Mouse (Mus musculus): Measurements from ENCODE around the gene Anxa7. TPM values are rescaled to one million over a fixed set of nuclear protein-coding genes. Genes with fewer than 3 reads are reported as not detected.

Gene Anxa7
- polyA plus RNA-seq, 1 experiment = 69.6 TPM

DNA sequence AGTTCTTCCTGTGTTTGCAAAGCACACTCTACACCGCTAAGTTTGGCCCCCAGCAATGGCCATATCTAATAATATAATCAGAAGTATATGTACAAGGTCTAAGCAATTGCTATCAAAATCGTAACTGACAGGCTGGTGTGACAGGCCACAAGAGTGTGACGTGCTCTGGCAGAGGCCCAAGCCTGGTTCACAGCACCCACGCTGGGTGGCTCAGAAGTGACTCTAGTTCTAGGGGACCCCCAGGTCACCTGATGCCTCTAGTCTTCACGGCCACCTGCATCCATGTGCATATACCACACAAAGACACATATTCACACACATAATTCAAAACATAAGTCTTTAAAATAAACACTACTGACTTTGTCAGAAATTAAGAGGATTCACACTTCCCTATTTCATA is 27.0 kb downstream of the Anxa7 start:
- no peak for TF ChIP-seq CTCF (IDR thresholded peaks at IDR 0.05; ENCODE audit: borderline replicate concordance, insufficient read depth, low read depth, low read length)
- TF ChIP-seq POLR2A (IDR thresholded peaks at IDR 0.05; ENCODE audit: borderline replicate concordance, insufficient read depth, low read length) = no peak
- Histone ChIP-seq H3K27ac (ENCODE audit: insufficient read depth, low read length) (no peak overlapping the region), H3K4me1 (ENCODE audit: control insufficient read depth, insufficient read depth, low read length) (no peaks in the 10 kb centered on the region), H3K4me3 (replicated peaks; ENCODE audit: insufficient read depth, low read depth, low read length) (no peak overlapping the region), H3K27me3 (ENCODE audit: control insufficient read depth, insufficient read depth, low read length) (no peaks in the 10 kb centered on the region)
- 78% methylated on average over 5 of the region's 5 CpGs for WGBS
- DNase-seq = no peak

DNA sequence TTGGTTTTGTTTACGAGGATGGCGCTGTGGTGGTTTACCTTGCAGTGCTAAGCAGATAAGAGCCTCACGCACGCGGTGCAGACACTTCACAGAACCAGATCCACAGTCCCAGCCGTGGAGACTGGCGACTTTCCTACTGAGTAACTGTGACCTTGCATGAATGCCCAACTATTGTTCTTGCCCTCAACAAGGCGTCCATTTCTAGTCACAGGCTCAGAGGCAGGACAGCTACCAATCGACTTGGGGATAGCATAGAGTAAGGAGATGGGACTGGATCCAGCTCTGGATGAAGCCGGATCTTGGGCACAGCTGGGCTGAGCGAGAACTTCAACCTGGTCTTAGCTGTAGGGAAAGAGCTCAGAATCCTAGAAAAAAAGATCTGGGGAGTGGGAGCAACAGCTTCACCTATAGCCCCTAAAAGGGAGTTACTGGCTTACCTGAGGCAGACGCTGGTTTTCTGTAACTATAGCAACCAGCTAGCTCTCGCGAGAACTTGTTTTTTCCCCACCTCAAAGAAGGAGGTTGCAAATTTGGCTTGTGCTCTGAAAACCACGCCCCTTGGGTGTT is 28.1 kb downstream of the Anxa7 start, which contains the start of gene Cfap70:
TSS of gene Cfap70 (minus strand) at position 462 of the 567 bp plus-strand sequence.
- Histone ChIP-seq H3K27me3 (ENCODE audit: control insufficient read depth, insufficient read depth, low read length) (no peaks in the 10 kb centered on the region), H3K4me3 (replicated peaks; ENCODE audit: insufficient read depth, low read depth, low read length) (peak within 1 kb of the TSS; percentile 33), H3K27ac (ENCODE audit: insufficient read depth, low read length) (no peak within 1 kb of the TSS), H3K4me1 (ENCODE audit: control insufficient read depth, insufficient read depth, low read length) (no peaks in the 10 kb centered on the region)
- peak; percentile 16 to 21 for DNase-seq
- WGBS = 5% methylated on average over 15 of the region's 15 CpGs
- TF ChIP-seq POLR2A (IDR thresholded peaks at IDR 0.05; ENCODE audit: borderline replicate concordance, insufficient read depth, low read length) = no peak
- TF ChIP-seq CTCF (IDR thresholded peaks at IDR 0.05; ENCODE audit: borderline replicate concordance, insufficient read depth, low read depth, low read length) = no peak

DNA sequence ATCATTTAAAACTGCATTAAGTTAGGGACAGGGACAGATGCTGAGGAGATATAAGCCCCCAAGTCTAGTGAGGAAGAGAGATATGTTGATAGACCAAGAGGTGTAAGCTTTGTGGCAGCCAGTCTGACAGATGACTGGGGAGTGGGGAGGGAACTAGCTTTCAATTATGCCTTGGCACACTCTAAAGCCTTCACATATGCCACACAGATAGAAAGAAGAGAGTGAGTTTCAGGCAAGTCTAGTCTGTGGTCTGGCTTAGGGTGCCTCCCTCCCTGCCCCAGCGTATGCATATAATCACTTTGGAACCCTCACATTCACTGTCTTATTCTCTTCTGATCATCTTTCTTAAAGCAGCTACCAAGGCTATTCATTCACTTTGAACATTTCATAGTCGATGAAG is 28.6 kb downstream of the Anxa7 start:
- DNase-seq = no peak
- peak overlapping the region; percentile 33 for H3K4me3 ChIP-seq (replicated peaks; ENCODE audit: insufficient read depth, low read depth, low read length)
- H3K27me3 ChIP-seq (ENCODE audit: control insufficient read depth, insufficient read depth, low read length) = no peaks in the 10 kb centered on the region
- no peaks in the 10 kb centered on the region for H3K4me1 ChIP-seq (ENCODE audit: control insufficient read depth, insufficient read depth, low read length)
- no peak overlapping the region for H3K27ac ChIP-seq (ENCODE audit: insufficient read depth, low read length)
- WGBS = 6% methylated on average over 2 of the region's 2 CpGs
- TF ChIP-seq POLR2A (IDR thresholded peaks at IDR 0.05; ENCODE audit: borderline replicate concordance, insufficient read depth, low read length) (no peak), CTCF (IDR thresholded peaks at IDR 0.05; ENCODE audit: borderline replicate concordance, insufficient read depth, low read depth, low read length) (no peak)

DNA sequence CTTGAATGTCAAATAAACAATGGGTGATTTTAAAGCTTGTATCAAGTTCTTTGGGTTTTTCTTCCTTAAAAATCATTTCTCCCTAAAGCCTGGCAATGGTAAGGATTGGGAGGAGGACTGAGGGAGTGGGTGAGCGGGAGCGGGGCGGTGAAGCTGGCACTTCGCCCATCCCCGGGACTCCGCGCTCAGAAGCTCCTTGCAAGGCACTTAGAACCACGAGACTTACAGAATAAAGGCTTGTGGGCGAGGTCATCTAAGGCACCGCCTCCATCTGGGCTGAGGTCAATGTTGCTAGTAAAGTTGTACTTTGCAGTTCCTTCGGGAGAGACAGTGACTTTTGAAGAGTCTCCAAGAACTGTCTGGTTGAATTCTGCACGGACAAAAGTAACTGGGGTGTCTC is 32.7 kb downstream of the Anxa7 start:
- no peak overlapping the region for H3K4me3 ChIP-seq (replicated peaks; ENCODE audit: insufficient read depth, low read depth, low read length)
- TF ChIP-seq CTCF (IDR thresholded peaks at IDR 0.05; ENCODE audit: borderline replicate concordance, insufficient read depth, low read depth, low read length) = no peak
- TF ChIP-seq POLR2A (IDR thresholded peaks at IDR 0.05; ENCODE audit: borderline replicate concordance, insufficient read depth, low read length) = no peak
- DNase-seq = no peak
- no peaks in the 10 kb centered on the region for H3K27me3 ChIP-seq (ENCODE audit: control insufficient read depth, insufficient read depth, low read length)
- no peaks in the 10 kb centered on the region for H3K4me1 ChIP-seq (ENCODE audit: control insufficient read depth, insufficient read depth, low read length)
- WGBS = 15% methylated on average over 12 of the region's 12 CpGs
- H3K27ac ChIP-seq (ENCODE audit: insufficient read depth, low read length) = no peak overlapping the region

DNA sequence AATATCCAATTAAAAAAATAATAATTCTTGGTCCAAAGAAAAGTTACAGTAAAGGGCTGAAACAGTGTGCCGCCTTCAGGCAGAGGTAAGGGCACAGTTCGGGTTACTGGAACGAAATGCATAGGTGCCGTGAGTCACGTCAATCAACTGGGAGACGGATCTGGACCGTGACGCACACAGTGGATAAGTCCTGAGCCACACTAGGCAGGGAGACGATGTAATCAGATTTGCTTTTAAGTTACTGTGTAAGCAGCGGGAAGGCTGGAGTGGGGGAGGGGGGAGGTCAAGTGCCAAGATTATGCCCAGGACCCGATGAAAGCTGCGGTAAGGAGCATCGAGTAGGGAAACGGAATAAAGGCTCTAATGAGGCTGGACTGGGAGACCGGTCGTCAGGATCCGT is 37.7 kb downstream of the Anxa7 start:
- 61% methylated on average over 17 of the region's 17 CpGs for WGBS
- no peak for DNase-seq
- Histone ChIP-seq H3K4me1 (ENCODE audit: control insufficient read depth, insufficient read depth, low read length) (no peaks in the 10 kb centered on the region), H3K4me3 (replicated peaks; ENCODE audit: insufficient read depth, low read depth, low read length) (no peak overlapping the region), H3K27me3 (ENCODE audit: control insufficient read depth, insufficient read depth, low read length) (no peaks in the 10 kb centered on the region), H3K27ac (ENCODE audit: insufficient read depth, low read length) (no peak overlapping the region)
- TF ChIP-seq CTCF (IDR thresholded peaks at IDR 0.05; ENCODE audit: borderline replicate concordance, insufficient read depth, low read depth, low read length) (no peak), POLR2A (IDR thresholded peaks at IDR 0.05; ENCODE audit: borderline replicate concordance, insufficient read depth, low read length) (no peak)

DNA sequence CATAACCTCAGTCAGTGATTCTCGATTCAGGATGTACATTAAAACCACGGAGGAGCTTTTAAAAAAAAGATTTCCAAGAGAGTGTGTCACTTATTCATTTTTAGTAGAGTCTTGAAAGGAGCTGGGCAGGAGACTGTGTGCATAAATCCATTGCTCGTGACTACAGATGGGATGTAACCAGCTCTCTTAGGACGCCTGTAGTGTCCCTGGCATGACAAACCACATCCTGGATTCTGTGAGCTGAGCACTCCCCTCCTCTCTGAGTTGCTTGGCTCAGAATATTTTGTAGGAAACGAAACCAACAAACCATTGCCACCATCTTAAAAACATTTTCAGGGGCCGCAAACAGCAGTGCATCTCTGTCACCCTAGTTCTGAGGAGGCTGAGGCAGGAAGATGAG is 43.0 kb downstream of the Anxa7 start:
- no peak for DNase-seq
- 49% methylated on average over 6 of the region's 6 CpGs for WGBS
- H3K4me3 ChIP-seq (replicated peaks; ENCODE audit: insufficient read depth, low read depth, low read length) = no peak overlapping the region

DNA sequence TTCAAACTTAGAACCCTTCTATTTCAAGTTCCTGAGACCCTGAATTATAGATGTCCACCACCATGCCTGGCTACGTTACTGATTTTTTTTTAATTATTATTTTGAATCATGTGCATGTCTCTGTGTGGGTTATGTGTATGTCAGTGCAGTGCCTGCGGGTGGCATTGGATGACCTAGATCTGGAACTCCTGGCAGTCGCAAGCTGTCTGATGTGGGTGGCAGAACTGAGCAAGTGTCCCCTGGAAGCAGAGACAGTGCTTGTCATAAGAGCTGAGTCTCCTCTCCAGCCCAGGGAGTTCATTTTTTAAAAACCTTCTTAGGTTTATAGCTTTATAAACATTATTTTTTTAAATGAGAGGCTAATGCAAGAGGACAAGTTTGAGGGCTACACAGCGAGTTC is 47.5 kb downstream of the Anxa7 start:
- Histone ChIP-seq H3K27ac (ENCODE audit: insufficient read depth, low read length) (no peak overlapping the region), H3K27me3 (ENCODE audit: control insufficient read depth, insufficient read depth, low read length) (no peaks in the 10 kb centered on the region), H3K4me3 (replicated peaks; ENCODE audit: insufficient read depth, low read depth, low read length) (no peak overlapping the region), H3K4me1 (ENCODE audit: control insufficient read depth, insufficient read depth, low read length) (no peaks in the 10 kb centered on the region; the same call in 1 of the 2 replicates)
- TF ChIP-seq CTCF (IDR thresholded peaks at IDR 0.05; ENCODE audit: borderline replicate concordance, insufficient read depth, low read depth, low read length) (no peak), POLR2A (IDR thresholded peaks at IDR 0.05; ENCODE audit: borderline replicate concordance, insufficient read depth, low read length) (no peak)
- peak; percentile 13 to 25 for DNase-seq
- WGBS = 57% methylated on average over 4 of the region's 4 CpGs

More for the DNA sequence above, 43.0 kb downstream of the Anxa7 start:
- no peaks in the 10 kb centered on the region for H3K27me3 ChIP-seq (ENCODE audit: control insufficient read depth, insufficient read depth, low read length)
- H3K27ac ChIP-seq (ENCODE audit: insufficient read depth, low read length) = no peak overlapping the region
- H3K4me1 ChIP-seq (ENCODE audit: control insufficient read depth, insufficient read depth, low read length) = no peaks in the 10 kb centered on the region; the same call in 1 of the 2 replicates
- TF ChIP-seq CTCF (IDR thresholded peaks at IDR 0.05; ENCODE audit: borderline replicate concordance, insufficient read depth, low read depth, low read length) (no peak), POLR2A (IDR thresholded peaks at IDR 0.05; ENCODE audit: borderline replicate concordance, insufficient read depth, low read length) (no peak)

DNA sequence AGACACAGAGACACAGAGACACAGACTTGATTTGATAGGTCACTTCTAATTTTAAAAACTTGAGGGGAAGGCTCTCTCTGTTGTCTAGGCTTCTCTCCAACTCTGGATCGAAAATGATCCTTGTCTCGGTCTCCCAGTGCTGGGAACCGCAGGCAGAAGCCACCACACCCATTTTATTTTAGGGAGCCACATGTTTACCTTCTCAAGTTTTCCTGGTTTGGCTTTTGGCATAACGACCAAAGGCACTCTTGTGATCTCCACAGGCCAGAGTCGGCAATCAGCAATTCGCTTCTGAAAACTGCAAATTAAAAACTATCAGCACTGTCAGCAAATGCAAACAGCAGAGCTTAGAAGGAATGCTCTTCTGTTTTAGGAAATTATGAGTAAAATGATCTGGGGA is 48.2 kb downstream of the Anxa7 start:
- no peak overlapping the region for H3K27ac ChIP-seq (ENCODE audit: insufficient read depth, low read length)
- H3K4me1 ChIP-seq (ENCODE audit: control insufficient read depth, insufficient read depth, low read length) = no peaks in the 10 kb centered on the region; the same call in 1 of the 2 replicates
- TF ChIP-seq CTCF (IDR thresholded peaks at IDR 0.05; ENCODE audit: borderline replicate concordance, insufficient read depth, low read depth, low read length) = no peak
- no peak for TF ChIP-seq POLR2A (IDR thresholded peaks at IDR 0.05; ENCODE audit: borderline replicate concordance, insufficient read depth, low read length)
- WGBS = 73% methylated on average over 6 of the region's 6 CpGs
- DNase-seq = no peak
- no peaks in the 10 kb centered on the region for H3K27me3 ChIP-seq (ENCODE audit: control insufficient read depth, insufficient read depth, low read length)
- H3K4me3 ChIP-seq (replicated peaks; ENCODE audit: insufficient read depth, low read depth, low read length) = no peak overlapping the region
